Mouse (Mus musculus) heart, embryonic 10.5 days (tissue): ENCODE measurements at regions not wholly inside any gene's neighbourhood (a gene's known extent, or its start where the extent isn't known, plus 50 kb on each side); places are given as distances from the start of the nearest gene placed in this dataset.
A peak's percentile ranks its signal among the peaks of the same experiment; 100 is the strongest.
"Not testable (repeated sequence)": the region's sequence is repeated elsewhere in the genome, so short reads cannot be mapped to it uniquely, and the experiment has no call there.

ENCODE experiments used
- DNase-seq: peaks from one replicate; pipeline ENCODE4 v3.0.0-alpha.2; 2017; ENCODE audit warnings: low spot score
- H3K27ac ChIP-seq: fragments of 300-500 bp; sonication (generic); 2 replicates; pipeline ENCODE4 v1.5.1; 2016; ENCODE audit warnings: mild to moderate bottlenecking
- H3K27me3 ChIP-seq: fragments of 300-500 bp; sonication (generic); 2 replicates; pipeline ENCODE4 v1.6.1; 2016; ENCODE audit warnings: mild to moderate bottlenecking; ENCODE audit not compliant: poor library complexity, insufficient read depth, severe bottlenecking
- H3K36me3 ChIP-seq: fragments of 300-500 bp; sonication (generic); 2 replicates; pipeline ENCODE4 v1.6.1; 2016; ENCODE audit warnings: mild to moderate bottlenecking, moderate library complexity
- H3K4me1 ChIP-seq: fragments of 300-500 bp; sonication (generic); 2 replicates; pipeline ENCODE4 v1.6.1; 2016; ENCODE audit warnings: mild to moderate bottlenecking
- H3K4me3 ChIP-seq: fragments of 300-500 bp; sonication (generic); 2 replicates; pipeline ENCODE4 v1.5.1; 2016; ENCODE audit warnings: mild to moderate bottlenecking, moderate library complexity
- H3K9me3 ChIP-seq: fragments of 300-500 bp; sonication (generic); 2 replicates; pipeline ENCODE4 v1.6.1; 2016; ENCODE audit warnings: mild to moderate bottlenecking, moderate library complexity
- WGBS: fragments of 180-500 bp; shearing (Covaris S2); methylation state at CpG from one replicate; pipeline ENCODE4 v1.1.7; 2016; 5-methylcytosine and 5-hydroxymethylcytosine counted together

GRCm38 (mm10) chr1:193504611-193505010 is 134.5 kb upstream of the Camk1g start:
- Histone ChIP-seq H3K4me3 (no peak overlapping the region), H3K36me3 (no peaks in the 10 kb centered on the region), H3K27ac (no peak overlapping the region), H3K27me3 (peaks cover 21% of the 10 kb centered on the region), H3K9me3 (no peaks in the 10 kb centered on the region), H3K4me1 (peaks cover 5% of the 10 kb centered on the region)
- WGBS: 54% methylated on average over 3 of the region's 3 CpGs
- DNase-seq: no peak

GRCm38 (mm10) chr1:193503624-193504325 is 133.7 kb upstream of the Camk1g start:
- Histone ChIP-seq H3K4me3 (no peak overlapping the region), H3K9me3 (no peaks in the 10 kb centered on the region), H3K27me3 (peaks cover 23% of the 10 kb centered on the region), H3K36me3 (no peaks in the 10 kb centered on the region), H3K27ac (no peak overlapping the region), H3K4me1 (peaks cover 5% of the 10 kb centered on the region)
- no peak for DNase-seq
- 27% methylated on average over 3 of the region's 3 CpGs for WGBS

DNA sequence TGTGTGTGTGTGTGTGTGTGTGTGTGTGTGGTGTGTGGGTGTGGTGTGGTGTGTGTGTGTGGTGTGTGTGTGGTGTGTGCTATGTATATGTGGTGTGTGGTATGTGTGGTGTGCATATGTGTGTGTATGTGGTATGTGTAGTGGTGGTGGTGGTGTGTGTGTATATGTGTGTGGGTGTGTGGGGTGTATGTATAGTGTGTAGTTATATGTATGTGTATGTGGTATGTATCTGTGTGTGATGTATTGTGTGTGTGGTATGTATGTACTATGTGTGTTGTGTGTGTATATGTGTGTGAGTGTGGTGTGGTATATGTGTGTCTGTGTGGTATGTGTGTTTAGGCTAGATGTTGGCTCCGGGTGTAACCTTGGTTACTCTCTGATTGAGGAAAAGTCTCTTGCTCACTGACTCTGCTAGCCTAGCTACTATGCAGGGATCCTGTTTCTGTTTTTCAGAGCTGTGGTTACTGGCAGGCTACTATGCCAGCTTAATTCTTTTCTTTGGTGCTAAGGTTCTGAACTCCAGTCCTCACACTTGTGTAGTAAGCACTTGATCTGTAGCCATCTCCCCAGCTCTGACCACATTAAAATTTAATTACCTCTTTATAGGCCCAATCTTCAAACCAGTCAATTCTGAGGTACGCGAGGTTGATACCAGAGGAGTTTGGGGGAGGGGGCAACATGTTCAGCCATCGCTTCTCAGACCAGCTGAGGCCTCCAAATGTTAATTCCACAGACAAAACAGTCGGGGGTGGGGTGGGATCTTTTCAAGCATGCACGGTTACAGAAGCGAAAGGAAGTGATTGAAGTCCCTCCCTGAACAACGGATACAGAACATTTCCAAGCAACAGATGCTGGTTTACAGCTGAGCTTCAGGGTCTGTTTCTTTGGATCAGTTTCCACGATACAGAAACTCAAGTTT is 126.4 kb upstream of the Camk1g start:
- Histone ChIP-seq H3K4me3 (no peak overlapping the region), H3K36me3 (no peaks in the 10 kb centered on the region), H3K4me1 (no peaks in the 10 kb centered on the region; the same call in 1 of the 2 replicates), H3K9me3 (no peaks in the 10 kb centered on the region), H3K27ac (no peak overlapping the region), H3K27me3 (0 out of 2 replicates have a peak, but pooled peaks cover 7% of the 10 kb centered on the region)
- WGBS: 69% methylated on average over 9 of the region's 9 CpGs
- DNase-seq: no peak

DNA sequence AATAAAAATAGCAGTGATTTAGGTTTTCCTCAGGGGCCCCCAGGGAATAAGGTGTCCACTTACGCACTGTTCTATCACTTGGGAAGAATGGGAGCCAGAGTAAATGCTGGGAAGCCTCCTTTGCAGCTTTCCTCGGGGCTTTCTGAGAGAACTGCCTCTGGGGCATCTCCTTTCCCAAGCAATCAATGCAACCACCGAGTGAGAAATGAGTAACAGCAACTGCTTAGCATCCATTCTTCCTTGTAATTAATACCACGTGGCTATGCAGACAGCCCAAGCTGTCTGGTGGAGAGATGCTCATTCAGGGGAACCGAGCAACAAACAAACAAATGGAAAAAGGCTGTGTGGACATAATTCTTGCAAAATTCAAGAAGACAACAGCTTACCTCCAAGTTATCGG is 117.9 kb upstream of the Camk1g start:
- Histone ChIP-seq H3K36me3 (no peaks in the 10 kb centered on the region), H3K9me3 (no peaks in the 10 kb centered on the region), H3K27ac (no peak overlapping the region), H3K4me3 (no peak overlapping the region), H3K27me3 (no peaks in the 10 kb centered on the region), H3K4me1 (peaks cover 6% of the 10 kb centered on the region; the same call in 1 of the 2 replicates)
- no peak for DNase-seq
- 65% methylated on average over 6 of the region's 6 CpGs for WGBS

DNA sequence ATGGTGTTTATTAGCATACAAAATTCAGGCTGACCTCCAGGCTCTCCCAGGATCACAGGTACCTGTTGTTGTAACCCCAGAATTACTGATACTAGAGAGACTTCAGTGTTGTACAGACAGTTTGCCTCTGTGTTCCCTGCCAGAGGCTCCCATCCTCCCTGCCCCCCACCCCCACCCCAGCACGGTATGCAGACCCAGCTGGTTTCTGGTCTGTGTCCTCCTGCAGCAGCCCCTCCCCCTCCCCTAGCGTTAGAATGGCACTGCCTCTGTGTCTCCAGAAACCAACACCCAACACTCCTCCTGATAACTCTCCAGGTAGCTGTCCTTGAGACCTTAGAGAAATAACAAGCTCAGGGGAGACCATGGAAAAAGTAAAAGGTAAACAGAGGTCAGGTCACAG is 116.6 kb upstream of the Camk1g start:
- not testable (repeated sequence) for H3K4me3 ChIP-seq, H3K27ac ChIP-seq, H3K36me3 ChIP-seq, H3K27me3 ChIP-seq, H3K9me3 ChIP-seq, DNase-seq, H3K4me1 ChIP-seq
- 0% methylated on average over 2 of the region's 2 CpGs for WGBS

DNA sequence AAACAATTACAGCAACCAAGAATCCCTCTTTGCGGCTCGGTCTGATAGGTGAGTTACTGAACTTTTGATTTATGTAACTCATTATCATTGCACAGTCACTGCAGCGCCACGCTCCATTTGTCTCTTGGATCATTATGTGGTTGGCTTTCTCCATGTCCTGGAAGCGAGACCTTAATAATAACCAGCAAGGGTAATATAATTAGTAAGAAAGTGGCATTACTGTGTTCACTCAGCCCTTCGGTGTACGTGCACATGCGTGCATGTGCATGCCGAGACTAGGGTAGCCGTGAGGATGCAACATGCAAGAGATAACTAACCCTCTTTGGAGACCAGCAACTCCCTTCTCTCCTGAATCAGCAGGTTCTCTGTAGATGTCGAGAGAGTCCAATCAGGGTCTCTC is 114.9 kb upstream of the Camk1g start:
- Histone ChIP-seq H3K36me3 (no peaks in the 10 kb centered on the region), H3K4me3 (no peak overlapping the region), H3K4me1 (peaks cover 6% of the 10 kb centered on the region; the same call in 1 of the 2 replicates), H3K27ac (no peak overlapping the region), H3K9me3 (no peaks in the 10 kb centered on the region), H3K27me3 (no peaks in the 10 kb centered on the region)
- no peak for DNase-seq
- 90% methylated on average over 11 of the region's 11 CpGs for WGBS

GRCm38 (mm10) chr1:193477298-193477697 is 107.2 kb upstream of the Camk1g start:
- DNase-seq: no peak
- H3K36me3 ChIP-seq: no peaks in the 10 kb centered on the region
- no peak overlapping the region for H3K4me3 ChIP-seq
- no peaks in the 10 kb centered on the region for H3K27me3 ChIP-seq
- no peaks in the 10 kb centered on the region for H3K9me3 ChIP-seq
- H3K27ac ChIP-seq: no peak overlapping the region
- 45% methylated on average over 1 of the region's 1 CpGs for WGBS
- no peaks in the 10 kb centered on the region for H3K4me1 ChIP-seq

- no peaks in the 10 kb centered on the region for H3K27me3 ChIP-seq
- no peaks in the 10 kb centered on the region for H3K9me3 ChIP-seq
- H3K36me3 ChIP-seq: no peaks in the 10 kb centered on the region
- H3K27ac ChIP-seq: no peak overlapping the region
- DNase-seq: no peak
- H3K4me1 ChIP-seq: no peaks in the 10 kb centered on the region
- 89% methylated on average over 7 of the region's 7 CpGs for WGBS
- H3K4me3 ChIP-seq: no peak overlapping the region
These were observed 106.7 kb upstream of the Camk1g start for GRCm38 (mm10) chr1:193476805-193477204.

GRCm38 (mm10) chr1:193466306-193466705 is 96.2 kb upstream of the Camk1g start:
- H3K27ac ChIP-seq: no peak overlapping the region
- no peak for DNase-seq

DNA sequence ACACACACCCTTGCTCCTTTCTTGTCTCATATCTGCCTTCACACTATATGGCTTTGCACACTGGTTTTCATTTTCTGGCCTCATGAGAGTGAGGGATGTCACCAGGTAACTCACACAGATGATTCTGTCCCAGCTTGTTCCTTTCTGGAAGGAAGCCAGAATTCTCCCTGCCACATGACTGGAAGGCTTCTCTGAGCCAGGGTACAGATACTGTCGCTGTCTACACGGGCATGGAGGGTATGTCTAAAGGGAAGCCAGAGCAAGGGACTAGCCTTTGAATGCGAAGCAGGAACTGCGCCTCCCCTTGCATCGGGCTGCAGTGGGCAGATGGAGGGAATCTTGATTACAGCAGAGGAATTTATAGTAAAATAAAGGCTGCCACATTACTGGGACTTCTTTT is 89.6 kb upstream of the Camk1g start:
- Histone ChIP-seq H3K27ac (0 out of 2 replicates have a peak overlapping the region, but pooled peaks have one; percentile 57), H3K36me3 (no peaks in the 10 kb centered on the region), H3K27me3 (no peaks in the 10 kb centered on the region), H3K4me3 (no peak overlapping the region), H3K4me1 (peaks cover 26% of the 10 kb centered on the region), H3K9me3 (no peaks in the 10 kb centered on the region)
- WGBS: 65% methylated on average over 5 of the region's 5 CpGs
- DNase-seq: no peak

More at GRCm38 (mm10) chr1:193466306-193466705, 96.2 kb upstream of the Camk1g start:
- Histone ChIP-seq H3K4me3 (no peak overlapping the region), H3K36me3 (no peaks in the 10 kb centered on the region), H3K9me3 (no peaks in the 10 kb centered on the region), H3K27me3 (no peaks in the 10 kb centered on the region), H3K4me1 (no peaks in the 10 kb centered on the region)

GRCm38 (mm10) chr1:193457908-193458307 is 87.8 kb upstream of the Camk1g start:
- peaks cover 26% of the 10 kb centered on the region for H3K4me1 ChIP-seq
- no peak for DNase-seq

GRCm38 (mm10) chr1:193453654-193454053 is 83.6 kb upstream of the Camk1g start:
- no peaks in the 10 kb centered on the region for H3K9me3 ChIP-seq
- no peak for DNase-seq
- 78% methylated on average over 2 of the region's 2 CpGs for WGBS

More at GRCm38 (mm10) chr1:193457908-193458307, 87.8 kb upstream of the Camk1g start:
- H3K27ac ChIP-seq: no peak overlapping the region
- H3K9me3 ChIP-seq: no peaks in the 10 kb centered on the region
- H3K4me3 ChIP-seq: no peak overlapping the region
- 93% methylated on average over 2 of the region's 2 CpGs for WGBS
- no peaks in the 10 kb centered on the region for H3K36me3 ChIP-seq
- H3K27me3 ChIP-seq: no peaks in the 10 kb centered on the region

GRCm38 (mm10) chr1:193451471-193452135 is 81.5 kb upstream of the Camk1g start:
- 0 out of 2 replicates have a peak overlapping the region, but pooled peaks have one; percentile 79 for H3K27ac ChIP-seq
- 36% methylated on average over 4 of the region's 4 CpGs for WGBS
- no peaks in the 10 kb centered on the region for H3K9me3 ChIP-seq
- DNase-seq: no peak
- H3K4me1 ChIP-seq: peaks cover 37% of the 10 kb centered on the region
- no peaks in the 10 kb centered on the region for H3K27me3 ChIP-seq
- H3K4me3 ChIP-seq: no peak overlapping the region
- no peaks in the 10 kb centered on the region for H3K36me3 ChIP-seq

More at GRCm38 (mm10) chr1:193453654-193454053, 83.6 kb upstream of the Camk1g start:
- Histone ChIP-seq H3K27ac (no peak overlapping the region), H3K4me3 (no peak overlapping the region), H3K4me1 (peaks cover 39% of the 10 kb centered on the region), H3K27me3 (no peaks in the 10 kb centered on the region), H3K36me3 (no peaks in the 10 kb centered on the region)
